Mouse (Mus musculus) frontal cortex, postnatal 14 days (tissue): ENCODE results near the gene N4bp2.

Source experiments
- DNase-seq, 2 experiments: peaks; one replicate each; pipeline ENCODE4 v3.0.0; 2022; ENCODE audit warnings: low spot score in 2 of 2

N4bp2 gene

GRCm38 (mm10) chr5:65862217-65862927, 99.1 kb downstream of the N4bp2 start:
- no peak for DNase-seq

GRCm38 (mm10) chr5:65863349-65863749, 100.0 kb downstream of the N4bp2 start:
- DNase-seq = no peak

GRCm38 (mm10) chr5:65864486-65864885, 101.2 kb downstream of the N4bp2 start:
- DNase-seq = no peak

GRCm38 (mm10) chr5:65864946-65865345, 101.6 kb downstream of the N4bp2 start:
- DNase-seq = no peak

- no peak for DNase-seq
Measured at GRCm38 (mm10) chr5:65866591-65866990, 103.3 kb downstream of the N4bp2 start.

- DNase-seq = no peak
Measured at GRCm38 (mm10) chr5:65867380-65868116, 104.2 kb downstream of the N4bp2 start.

GRCm38 (mm10) chr5:65868419-65868818, 105.1 kb downstream of the N4bp2 start:
- no peak for DNase-seq

GRCm38 (mm10) chr5:65869660-65870059, 106.3 kb downstream of the N4bp2 start:
- no peak for DNase-seq

- DNase-seq = no peak
Measured at GRCm38 (mm10) chr5:65871276-65871875, 108.1 kb downstream of the N4bp2 start.

- DNase-seq = no peak
Measured at GRCm38 (mm10) chr5:65873212-65873611, 109.9 kb downstream of the N4bp2 start.

GRCm38 (mm10) chr5:65875269-65875668, 111.9 kb downstream of the N4bp2 start:
- no peak for DNase-seq

- no peak for DNase-seq
Measured at GRCm38 (mm10) chr5:65878367-65878766, 115.0 kb downstream of the N4bp2 start.
